Mouse (Mus musculus) CH12.LX (cell line): ENCODE results near the gene Ror1.

Experiments
- EP300 ChIP-seq: IDR thresholded peaks from 2 replicates; pipeline ENCODE4 v1.6.1; 2011; ENCODE audit warnings: low read length, improper control_type of control experiment
- GABPA ChIP-seq: IDR thresholded peaks from 2 replicates; pipeline ENCODE4 v1.6.1; 2012; ENCODE audit warnings: low read depth, low read length, improper control_type of control experiment, inconsistent platforms; ENCODE audit not compliant: insufficient replicate concordance
- RCOR1 ChIP-seq: conservative IDR thresholded peaks from 2 replicates; pipeline ENCODE4 v1.6.1; 2012; ENCODE audit warnings: low read depth, mild to moderate bottlenecking, inconsistent platforms, low read length, improper control_type of control experiment

GRCm38 (mm10) chr4:100056446-100056845 lies 39.1 kb upstream of the Ror1 start:
- TF ChIP-seq GABPA: no peak
- TF ChIP-seq EP300: no peak
- TF ChIP-seq RCOR1: no peak
